Comparison of ENCODE assay signal across 8 mouse cellular contexts in genomic region chrX:12080904-12081740, GRCm38 (mm10).
DNase-seq lines count a peak whose midpoint lies in the region; ATAC-seq and TF ChIP-seq lines count a peak whose summit lies in the region.

No protein-coding gene starts in this region.

- 10% methylated on average over 52 of the region's 61 CpGs for WGBS in kidney, adult 2 months
- WGBS in lung, postnatal 0 days, result 6% methylated on average over 46 of the region's 61 CpGs

- no peaks in the 10 kb centered on the region for H3K36me3 ChIP-seq in kidney, adult 2 months (ENCODE audit: control insufficient read depth, insufficient read depth, low read length)
- H3K36me3 ChIP-seq in lung, postnatal 0 days (ENCODE audit: insufficient read depth, low read length), result no peaks in the 10 kb centered on the region

- H3K27ac ChIP-seq in kidney, adult 2 months (ENCODE audit: insufficient read depth, low read depth, low read length), result peak overlapping the region; percentile 42; the same call in 1 of the 2 replicates
- H3K27ac ChIP-seq in lung, postnatal 0 days (ENCODE audit: low read length), result 0 out of 2 replicates have a peak overlapping the region, but pooled peaks have one; percentile 82

- peak overlapping the region; percentile 75 for H3K4me2 ChIP-seq in lung, postnatal 0 days (replicated peaks; ENCODE audit: low read depth, low read length)

- peak overlapping the region; percentile 43 for H3K9ac ChIP-seq in lung, postnatal 0 days (replicated peaks; ENCODE audit: low read depth)

- no peaks in the 10 kb centered on the region for H3K9me3 ChIP-seq in lung, postnatal 0 days (ENCODE audit: low read length)

- H3K4me3 ChIP-seq in kidney, adult 2 months (ENCODE audit: insufficient read depth, low read depth, low read length), result peak overlapping the region; percentile 49
- peak overlapping the region; percentile 60 for H3K4me3 ChIP-seq in lung, postnatal 0 days (ENCODE audit: low read depth, low read length)

- no peak for TF ChIP-seq EP300 in lung, postnatal 0 days (IDR thresholded peaks at IDR 0.05)

- TF ChIP-seq POLR2A in kidney, adult 2 months (IDR thresholded peaks at IDR 0.05; ENCODE audit: low read depth, low read length), result no peak

- H3K27me3 ChIP-seq in kidney, adult 2 months (replicated peaks; ENCODE audit: control insufficient read depth, insufficient read depth, low read length), result no peaks in the 10 kb centered on the region
- H3K27me3 ChIP-seq in lung, postnatal 0 days (replicated peaks; ENCODE audit: insufficient read depth, low read length), result no peaks in the 10 kb centered on the region

- peaks cover 9% of the 10 kb centered on the region; the same call in 1 of the 2 replicates for H3K4me1 ChIP-seq in kidney, adult 2 months (ENCODE audit: control insufficient read depth, insufficient read depth, low read length)
- H3K4me1 ChIP-seq in lung, postnatal 0 days (ENCODE audit: insufficient read depth, low read depth, low read length), result no peaks in the 10 kb centered on the region

- peak; percentile 19; the same call in 1 of the 2 replicates for ATAC-seq in lung, postnatal 0 days
- no peak for ATAC-seq in frontal cortex, adult (ENCODE audit: low TSS enrichment)

- TF ChIP-seq CTCF in kidney, adult 2 months (conservative IDR thresholded peaks at IDR 0.05; ENCODE audit: insufficient read depth, insufficient read length, low read depth, low read length), result 0 out of 2 replicates have a peak, but pooled peaks have one; percentile 5
- peak; percentile 28; the same call in 1 of the 2 replicates for TF ChIP-seq CTCF in lung, postnatal 0 days (IDR thresholded peaks at IDR 0.05)

- DNase-seq in layer of hippocampus, adult 9-11 months, result peak; percentile 21
- DNase-seq in layer of hippocampus, postnatal 14 days (ENCODE audit: low spot score in 2 of 2), result no peak
- DNase-seq in brain, adult 2 months (ENCODE audit: low read depth, low spot score), result peak; percentile 62
- peak; percentile 42 for DNase-seq in gastrocnemius, postnatal 10 days
- peak; percentile 43 for DNase-seq in kidney, adult 2 months
- DNase-seq in lung, postnatal 0 days (ENCODE audit: low spot score), result peak; percentile 62
- DNase-seq in retina, embryonic 14.5 days (ENCODE audit: low spot score), result peak; percentile 75

Comparison
In these comparisons a context has a peak if more than half of its experiments do, and no peak if none do; other contexts are left out.
1. DNase-seq: peak in layer of hippocampus, adult 9-11 months (single experiment), brain, adult 2 months (single experiment), gastrocnemius, postnatal 10 days (single experiment), kidney, adult 2 months (single experiment), lung, postnatal 0 days (single experiment) and retina, embryonic 14.5 days (single experiment); none in layer of hippocampus, postnatal 14 days (0 of 2).